ENCODE assay signal across 20 mouse cellular contexts in genomic region chr19:5341360-5341759, GRCm38 (mm10). TPM values are rescaled to one million over a fixed set of nuclear protein-coding genes. Genes with fewer than 3 reads are reported as not detected.
"Had no signal": no experiment of that assay in that cellular context is flagged by ENCODE, and none has a peak within 500 bp of the region (broad histone marks: within the 10 kb centered on the region; RNA-seq: fewer than 3 reads in every experiment).

No protein-coding gene starts in this region.

- H3K4me1 ChIP-seq: limb, embryonic 13.5 days; midbrain, embryonic 10.5 days; midbrain, embryonic 15.5 days; neural tube, embryonic 13.5 days had no signal

- ATAC-seq: midbrain, embryonic 15.5 days had no signal

- H3K36me3 ChIP-seq: limb, embryonic 13.5 days; midbrain, embryonic 10.5 days; midbrain, embryonic 15.5 days; neural tube, embryonic 13.5 days had no signal

- H3K4me2 ChIP-seq: limb, embryonic 13.5 days; midbrain, embryonic 15.5 days; neural tube, embryonic 13.5 days had no signal

- H3K9ac ChIP-seq: limb, embryonic 13.5 days; liver, embryonic 14.5 days; midbrain, embryonic 15.5 days; neural tube, embryonic 13.5 days had no signal

- H3K27me3 ChIP-seq: limb, embryonic 13.5 days; midbrain, embryonic 15.5 days; neural tube, embryonic 13.5 days had no signal

- H3K9me3 ChIP-seq: limb, embryonic 13.5 days; midbrain, embryonic 10.5 days; midbrain, embryonic 15.5 days; neural tube, embryonic 13.5 days had no signal

- H3K27ac ChIP-seq: limb, embryonic 13.5 days; liver, embryonic 14.5 days; midbrain, embryonic 10.5 days; midbrain, embryonic 15.5 days; neural tube, embryonic 13.5 days had no signal

- H3K4me3 ChIP-seq: limb, embryonic 13.5 days; midbrain, embryonic 10.5 days; midbrain, embryonic 15.5 days; neural tube, embryonic 13.5 days had no signal

- DNase-seq: left cerebral cortex, postnatal 4 days; retina, postnatal 1 day; right cerebral cortex, postnatal 4 days; spleen, adult 18-20 months; thymus, postnatal 4 days had no signal

RNA-seq across cellular contexts. Expression of gene Catsper1, which starts 5.8 kb away (rescaled TPM):
- total RNA-seq: layer of hippocampus, adult 8-10 months; layer of hippocampus, postnatal 14 days; left cerebral cortex, adult 18-20 months; left cerebral cortex, postnatal 10 days; left cerebral cortex, postnatal 4 days; liver, adult 2 months; megakaryocyte, adult 5-6 weeks had no signal
- polyA plus RNA-seq: kidney, embryonic 14.5 days; large intestine, adult 2 months; limb, embryonic 13.5 days; liver, adult 2 months; liver, embryonic 14.5 days; lung, embryonic 16.5 days; midbrain, embryonic 10.5 days; midbrain, embryonic 15.5 days; neural tube, embryonic 13.5 days; stomach, embryonic 14.5 days had no signal

RNA-seq across cellular contexts. Expression of gene Cst6, which starts 8.0 kb away (rescaled TPM):
- total RNA-seq: liver, adult 2 months; megakaryocyte, adult 5-6 weeks had no signal
- polyA plus RNA-seq: liver, adult 2 months had no signal

RNA-seq across cellular contexts. Expression of gene Gal3st3, which starts 43.2 kb away (rescaled TPM):
- total RNA-seq: liver, adult 2 months; megakaryocyte, adult 5-6 weeks had no signal
- polyA plus RNA-seq: liver, adult 2 months had no signal
